Mouse (Mus musculus) layer of hippocampus, postnatal 10 days (tissue): ENCODE measurements at regions not wholly inside any gene's neighbourhood (a gene's known extent, or its start where the extent isn't known, plus 50 kb on each side); places are given as distances from the start of the nearest gene placed in this dataset.
"Not testable (repeated sequence)": the region's sequence is repeated elsewhere in the genome, so short reads cannot be mapped to it uniquely, and the experiment has no call there.

Source experiments
- DNase-seq, 2 experiments: peaks; one replicate each; pipeline ENCODE4 v3.0.0; 2021; ENCODE audit warnings: low spot score in 2 of 2

DNA sequence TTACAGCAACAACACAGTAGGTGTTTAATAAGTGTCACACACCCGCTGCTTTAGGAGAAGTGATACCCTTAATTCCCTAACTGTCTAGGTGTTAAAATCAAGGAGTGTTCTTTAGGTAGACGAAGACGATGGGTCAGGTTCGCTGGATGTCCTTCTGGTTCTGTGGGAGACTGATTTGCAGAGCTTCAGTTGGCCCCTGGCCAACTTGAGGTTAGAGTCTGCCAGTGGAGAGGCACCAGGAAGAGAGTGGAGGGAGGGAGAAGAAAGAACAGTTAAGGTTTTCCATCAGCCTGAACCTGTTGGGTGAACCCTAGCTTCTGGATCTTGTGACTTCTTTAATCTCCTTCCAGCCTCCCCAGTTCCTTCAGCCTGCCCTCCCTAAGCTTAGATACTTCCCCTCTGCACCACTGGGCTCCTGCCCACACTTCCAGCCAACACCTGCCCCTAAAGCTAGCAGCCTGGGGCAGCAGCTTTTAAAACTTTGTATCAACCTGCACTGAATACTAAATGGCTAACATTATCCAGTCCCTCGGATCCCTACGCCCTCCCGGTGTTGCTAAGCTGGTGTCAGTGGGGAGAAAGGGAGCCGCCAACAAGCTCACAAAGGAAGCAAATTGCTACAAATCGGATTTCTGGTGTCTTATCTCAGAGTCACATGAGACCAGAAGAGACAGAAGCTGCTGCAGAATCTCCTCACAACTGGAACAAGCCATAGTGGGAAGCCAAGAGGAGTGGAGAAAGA, 62.1 kb upstream of the Adgrl1 start:
- DNase-seq = no peak

DNA sequence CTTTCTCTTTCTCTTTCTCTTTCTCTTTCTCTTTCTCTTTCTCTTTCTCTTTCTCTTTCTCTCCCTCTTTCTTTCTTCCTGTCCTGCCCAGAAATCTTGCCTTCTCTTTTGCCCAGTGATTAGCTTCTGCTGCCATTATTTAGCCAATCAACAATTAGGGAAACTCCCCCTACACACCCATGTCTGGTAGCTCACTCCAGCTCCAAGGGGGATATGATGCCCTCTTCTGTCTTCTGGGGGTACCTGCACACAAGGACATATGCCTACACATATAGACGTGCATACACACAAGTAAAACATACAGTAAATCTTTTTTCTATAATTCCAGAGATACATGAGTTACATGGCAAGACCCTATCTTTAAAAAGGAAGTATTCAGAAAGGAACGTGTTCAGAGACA, 70.1 kb upstream of the Adgrl1 start:
- DNase-seq = no peak

- DNase-seq = no peak
Observed at GRCm38 (mm10) chr8:83824925-83825680, 74.8 kb upstream of the Adgrl1 start.

- no peak for DNase-seq
Observed at GRCm38 (mm10) chr8:83819086-83819485, 78.0 kb upstream of the Adgre5 start.

DNA sequence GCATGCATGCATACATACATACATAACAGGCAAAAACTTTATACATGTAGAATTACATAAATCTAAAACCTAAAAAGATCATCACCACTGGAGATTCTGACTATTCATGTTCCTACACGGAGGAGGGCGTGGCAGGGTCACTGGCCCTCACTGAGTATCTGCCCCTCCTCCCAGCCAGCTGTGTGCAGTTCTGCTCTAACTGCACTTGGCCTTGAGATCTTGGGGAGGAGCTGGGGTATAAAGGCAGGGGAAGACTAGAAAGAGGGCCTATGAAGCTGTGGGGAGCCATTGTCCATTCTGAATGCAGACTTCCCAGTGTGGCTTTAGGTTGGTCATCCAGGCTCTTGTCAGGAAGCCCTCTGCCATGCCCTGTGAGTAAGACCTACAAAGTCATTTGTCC, 69.5 kb upstream of the Adgre5 start:
- no peak for DNase-seq

- DNase-seq = no peak
Observed at GRCm38 (mm10) chr8:83805612-83806011, 64.5 kb upstream of the Adgre5 start.

DNA sequence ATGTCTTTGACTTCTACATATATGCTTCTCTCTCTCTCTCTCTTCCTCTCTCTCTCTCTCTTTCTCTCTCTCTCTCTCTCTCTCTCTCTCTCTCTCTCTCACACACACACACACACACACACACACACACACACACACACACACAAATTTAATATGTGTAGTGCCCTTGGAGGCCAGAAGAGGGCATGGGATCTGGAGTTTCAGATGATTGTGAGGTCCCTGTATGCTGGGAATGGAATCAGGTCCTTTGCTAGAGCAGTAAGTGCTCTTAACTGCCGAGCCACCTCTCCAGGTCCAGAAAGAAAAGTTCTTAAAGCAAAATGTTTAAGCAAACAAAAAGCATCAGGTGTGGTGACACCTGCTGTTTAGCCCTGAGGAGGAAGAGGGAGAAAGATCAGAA, 62.2 kb upstream of the Adgre5 start:
- DNase-seq = not testable (repeated sequence)

DNA sequence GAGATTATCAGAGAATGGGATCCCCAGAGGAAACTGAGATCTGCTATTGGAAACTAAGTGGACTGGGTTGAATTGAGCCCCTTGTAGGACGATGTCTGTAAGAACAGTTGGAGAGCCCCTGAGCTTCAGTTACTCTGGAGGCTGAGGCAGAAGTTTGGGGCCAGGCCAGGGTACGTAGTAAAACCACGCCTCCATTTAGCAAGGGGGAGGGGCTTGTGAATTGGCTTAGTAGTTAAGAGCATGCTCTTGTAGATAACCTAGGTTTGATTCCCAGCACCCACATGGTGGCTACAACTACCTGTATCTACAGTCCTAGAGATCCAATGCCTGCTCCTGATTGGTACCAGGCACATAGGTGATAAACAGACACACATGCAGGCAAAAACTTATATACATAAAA, 61.4 kb upstream of the Adgre5 start:
- no peak for DNase-seq

GRCm38 (mm10) chr8:83799607-83799950, 58.5 kb upstream of the Adgre5 start:
- no peak for DNase-seq

GRCm38 (mm10) chr8:83798881-83799606, 57.9 kb upstream of the Adgre5 start:
- no peak for DNase-seq

DNA sequence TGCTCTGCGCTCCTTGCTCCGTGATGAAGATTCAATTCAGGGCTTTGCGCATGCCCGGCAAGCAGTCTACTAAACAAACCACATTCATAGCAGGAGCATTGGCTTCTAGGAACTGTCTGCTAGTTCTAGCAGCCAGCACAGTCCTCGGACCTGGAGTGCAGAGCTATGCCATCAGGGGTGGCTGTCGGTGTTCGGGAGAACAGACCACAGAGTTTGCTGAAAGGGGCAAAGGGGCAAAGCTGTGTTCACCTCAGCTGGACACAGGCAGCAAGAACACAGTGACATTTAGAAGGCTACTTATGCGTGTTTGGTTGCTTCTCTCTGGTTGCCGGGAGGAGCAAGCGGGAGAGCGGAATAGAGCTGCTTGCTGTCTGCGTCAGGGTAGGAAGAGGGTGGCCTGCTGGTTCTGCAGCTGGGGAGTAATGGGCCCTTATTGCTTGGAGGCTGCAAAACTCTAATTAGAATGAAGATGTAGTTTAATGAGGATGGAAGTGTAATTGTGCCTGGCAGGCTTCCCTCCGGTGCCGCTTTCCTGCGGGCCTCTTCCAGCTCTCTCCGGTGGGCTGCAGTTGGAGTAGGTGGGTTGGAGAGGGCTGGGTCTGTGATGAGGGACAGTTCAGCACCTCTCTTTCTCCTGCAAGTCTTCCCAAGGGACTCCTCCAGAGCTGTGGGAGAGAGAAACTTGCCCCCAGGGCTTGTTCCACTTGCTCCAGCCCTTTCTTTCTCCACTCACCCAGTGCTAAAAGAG, 52.5 kb upstream of the Adgre5 start:
- DNase-seq = peak; percentile 43 to 52
